Mouse (Mus musculus): ENCODE measurements at regions not wholly inside any gene's neighbourhood (a gene's known extent, or its start where the extent isn't known, plus 50 kb on each side); places are given as distances from the start of the nearest gene placed in this dataset.

DNA sequence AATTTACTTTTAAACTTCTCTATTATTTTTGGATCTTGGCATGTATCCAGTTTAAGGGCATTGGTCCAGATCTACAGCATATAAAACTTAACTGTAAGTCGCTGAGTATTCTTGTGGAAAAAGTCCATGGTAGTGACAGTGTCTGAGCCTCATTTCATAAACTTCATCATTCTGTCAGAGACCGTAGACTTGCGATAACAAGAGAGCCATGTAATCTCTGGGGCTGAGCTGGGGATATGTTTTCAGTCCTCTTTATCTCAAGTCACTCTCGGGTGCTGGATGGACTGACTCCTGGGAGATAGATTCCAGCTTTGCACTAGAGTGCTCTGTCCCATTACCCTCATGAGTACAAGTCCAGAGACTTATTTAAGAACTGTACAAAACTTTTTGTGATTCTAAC is 362.0 kb downstream of the Fat4 start:
- TF ChIP-seq CTCF (IDR thresholded peaks at IDR 0.05; ENCODE audit: borderline replicate concordance, insufficient read depth, low read depth, low read length), result no peak
- no peak for TF ChIP-seq POLR2A (IDR thresholded peaks at IDR 0.05; ENCODE audit: borderline replicate concordance, insufficient read depth, low read length)
